Mouse (Mus musculus) CD4-positive helper T cell, adult 2 months (primary cell): ENCODE data around the gene Large2.

Experiments
- DNase-seq: peaks from one replicate; pipeline ENCODE4 v3.0.0-alpha.2; 2012; ENCODE audit warnings: low read depth, missing footprints, low spot score

The Large2 gene

GRCm38 (mm10) chr2:92328206-92328605, 46.5 kb downstream of the Large2 start:
- no peak for DNase-seq

- no peak for DNase-seq
Measured at GRCm38 (mm10) chr2:92327601-92328000, 47.1 kb downstream of the Large2 start.

GRCm38 (mm10) chr2:92326221-92326620, 48.4 kb downstream of the Large2 start:
- no peak for DNase-seq

DNA sequence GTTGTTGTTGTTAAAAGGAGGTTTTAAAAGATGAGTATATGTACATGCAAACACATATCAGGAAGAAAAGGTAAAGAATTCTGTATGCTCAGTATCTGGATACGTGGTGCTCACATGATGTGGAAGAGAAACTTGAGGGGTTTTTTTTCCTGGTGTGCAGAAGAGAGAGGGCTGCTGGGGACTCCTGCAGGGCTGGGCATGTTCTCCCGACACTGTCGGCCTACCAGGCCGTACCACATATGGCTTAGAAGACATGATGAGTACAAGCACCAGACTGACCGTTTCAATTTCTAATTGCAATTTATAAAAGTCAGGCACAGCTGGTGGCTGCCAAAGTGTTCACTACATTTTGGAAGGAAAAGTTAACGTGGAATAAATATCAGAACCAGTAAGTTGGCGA, 49.0 kb downstream of the Large2 start:
- no peak for DNase-seq

GRCm38 (mm10) chr2:92322669-92323068, 52.0 kb downstream of the Large2 start:
- peak; percentile 22 for DNase-seq

- no peak for DNase-seq
Measured at GRCm38 (mm10) chr2:92317228-92317627, 57.4 kb downstream of the Large2 start.

DNA sequence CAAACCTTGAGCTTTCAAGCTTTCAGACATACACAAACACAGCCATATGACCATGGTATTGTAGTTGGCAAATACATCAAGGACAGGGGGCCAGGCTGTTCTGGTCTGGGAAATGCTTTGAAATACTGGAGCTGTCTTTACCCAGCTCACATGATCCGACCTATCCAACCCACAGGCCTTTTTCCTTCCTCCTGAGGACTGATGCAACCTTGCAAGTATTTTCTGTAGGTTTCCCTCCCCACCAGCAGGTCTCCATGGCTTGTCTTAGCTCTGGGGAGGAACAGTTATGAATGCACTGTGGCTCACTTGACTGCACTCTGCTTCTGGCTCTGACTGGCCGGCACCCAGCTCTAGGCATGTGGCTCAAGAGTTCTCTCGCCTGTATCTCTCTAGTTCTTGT, 58.0 kb downstream of the Large2 start:
- DNase-seq = no peak
